Mouse (Mus musculus): ENCODE measurements around the gene Shisa8.

Gene Shisa8

GRCm38 (mm10) chr15:82223251-82223650, 10.6 kb upstream of the Shisa8 start:
- no peak for DNase-seq (ENCODE audit: low spot score)

- no peak for DNase-seq (ENCODE audit: low spot score)
These were observed 8.7 kb upstream of the Shisa8 start for GRCm38 (mm10) chr15:82221104-82221860.

GRCm38 (mm10) chr15:82220003-82220675, 7.5 kb upstream of the Shisa8 start:
- DNase-seq (ENCODE audit: low spot score) = no peak

- DNase-seq (ENCODE audit: low spot score) = no peak
These were observed 6.4 kb upstream of the Shisa8 start for GRCm38 (mm10) chr15:82218778-82219666.

GRCm38 (mm10) chr15:82217980-82218379, 5.4 kb upstream of the Shisa8 start:
- no peak for DNase-seq (ENCODE audit: low spot score)

- no peak for DNase-seq (ENCODE audit: low spot score)
These were observed 4.4 kb upstream of the Shisa8 start for GRCm38 (mm10) chr15:82217039-82217438.

- no peak for DNase-seq (ENCODE audit: low spot score)
These were observed 3.7 kb upstream of the Shisa8 start for GRCm38 (mm10) chr15:82216142-82216827.

- DNase-seq (ENCODE audit: low spot score) = no peak
These were observed 2.9 kb upstream of the Shisa8 start for GRCm38 (mm10) chr15:82215332-82216046.

- DNase-seq (ENCODE audit: low spot score) = no peak
These were observed 607 bp upstream of the Shisa8 start for GRCm38 (mm10) chr15:82213222-82213621.

- peak; percentile 53 for DNase-seq (ENCODE audit: low spot score)
These were observed 484 bp downstream of the Shisa8 start for GRCm38 (mm10) chr15:82211911-82212751.

- DNase-seq (ENCODE audit: low spot score) = no peak
These were observed 1.3 kb downstream of the Shisa8 start for GRCm38 (mm10) chr15:82211281-82211680.

GRCm38 (mm10) chr15:82210801-82211200, 1.8 kb downstream of the Shisa8 start:
- no peak for DNase-seq (ENCODE audit: low spot score)

GRCm38 (mm10) chr15:82209295-82210050, 3.1 kb downstream of the Shisa8 start:
- no peak for DNase-seq (ENCODE audit: low spot score)

- DNase-seq (ENCODE audit: low spot score) = no peak
These were observed 4.3 kb downstream of the Shisa8 start for GRCm38 (mm10) chr15:82208307-82208706.

- no peak for DNase-seq (ENCODE audit: low spot score)
These were observed 5.0 kb downstream of the Shisa8 start for GRCm38 (mm10) chr15:82207504-82208219.

- DNase-seq (ENCODE audit: low spot score) = no peak
These were observed 5.5 kb downstream of the Shisa8 start for GRCm38 (mm10) chr15:82207105-82207459.

- DNase-seq (ENCODE audit: low spot score) = peak; percentile 46
These were observed 6.1 kb downstream of the Shisa8 start for GRCm38 (mm10) chr15:82206365-82207104.

- DNase-seq (ENCODE audit: low spot score) = no peak
These were observed 7.8 kb downstream of the Shisa8 start for GRCm38 (mm10) chr15:82204680-82205371.
